Mouse (Mus musculus): ENCODE data around the gene Gm3250.
"Not testable (repeated sequence)": the region's sequence is repeated elsewhere in the genome, so short reads cannot be mapped to it uniquely, and the experiment has no call there.

Gm3250 gene

GRCm38 (mm10) chr10:77750686-77751085 is 31.7 kb downstream of the Gm3250 start:
- not testable (repeated sequence) for DNase-seq

- DNase-seq: not testable (repeated sequence)
Measured at GRCm38 (mm10) chr10:77741924-77742688, 40.2 kb downstream of the Gm3250 start, which contains the start of gene Gm18596. Gm18596 (minus strand) TSS chr10:77742638.

- DNase-seq: no peak
Measured at GRCm38 (mm10) chr10:77738929-77739328, 43.4 kb downstream of the Gm3250 start.

- no peak for DNase-seq
Measured at GRCm38 (mm10) chr10:77735928-77736327, 46.4 kb downstream of the Gm3250 start.

Measured in kidney, postnatal 14 days (tissue).